Mouse (Mus musculus): ENCODE measurements around the gene Pram1. TPM values are rescaled to one million over a fixed set of nuclear protein-coding genes. Genes with fewer than 3 reads are reported as not detected.
A peak's percentile ranks its signal among the peaks of the same experiment; 100 is the strongest.
"Not testable (repeated sequence)": the region's sequence is repeated elsewhere in the genome, so short reads cannot be mapped to it uniquely, and the experiment has no call there.

The Pram1 gene
- 0.99 and 1.1 TPM in 2 replicates for polyA plus RNA-seq (2015; fragmentation: Nextera tagmentation; extraction: Ambion mirVana)

GRCm38 (mm10) chr17:33637516-33638276 lies at the start of gene Pram1:
Gene Pram1 (plus strand): TSS chr17:33638056.
- Histone ChIP-seq H3K9ac (no peak within 1 kb of the TSS), H3K4me3 (replicated peaks) (no peak within 1 kb of the TSS), H3K9me3 (replicated peaks) (no peaks in the 10 kb centered on the region), H3K4me2 (replicated peaks) (no peak within 1 kb of the TSS), H3K36me3 (peaks cover 10% of the 10 kb centered on the region; the same call in 1 of the 2 replicates), H3K27ac (replicated peaks) (no peak within 1 kb of the TSS), H3K27me3 (no peaks in the 10 kb centered on the region), H3K4me1 (no peaks in the 10 kb centered on the region)
- no peak for ATAC-seq (ENCODE audit: insufficient number of reproducible peaks, low FRiP score, low TSS enrichment, low read depth)
- WGBS = 88% methylated on average over 4 of the region's 4 CpGs

- H3K27me3 ChIP-seq = no peaks in the 10 kb centered on the region
- H3K9ac ChIP-seq = no peak overlapping the region
- H3K9me3 ChIP-seq (replicated peaks) = no peaks in the 10 kb centered on the region
- H3K4me3 ChIP-seq (replicated peaks) = no peak overlapping the region
- H3K36me3 ChIP-seq = no peaks in the 10 kb centered on the region
- ATAC-seq (ENCODE audit: insufficient number of reproducible peaks, low FRiP score, low TSS enrichment, low read depth) = no peak
- no peak overlapping the region for H3K27ac ChIP-seq (replicated peaks)
- H3K4me2 ChIP-seq (replicated peaks) = no peak overlapping the region
- H3K4me1 ChIP-seq = no peaks in the 10 kb centered on the region
These were observed 40.6 kb upstream of the Pram1 start for GRCm38 (mm10) chr17:33597271-33597670.

GRCm38 (mm10) chr17:33598506-33598905 lies 39.4 kb upstream of the Pram1 start:
- Histone ChIP-seq H3K4me1 (no peaks in the 10 kb centered on the region), H3K36me3 (no peaks in the 10 kb centered on the region), H3K4me2 (replicated peaks) (no peak overlapping the region), H3K27ac (replicated peaks) (no peak overlapping the region), H3K4me3 (replicated peaks) (no peak overlapping the region), H3K9ac (no peak overlapping the region), H3K9me3 (replicated peaks) (no peaks in the 10 kb centered on the region), H3K27me3 (no peaks in the 10 kb centered on the region)
- WGBS = 78% methylated on average over 5 of the region's 5 CpGs
- no peak for ATAC-seq (ENCODE audit: insufficient number of reproducible peaks, low FRiP score, low TSS enrichment, low read depth)

- H3K9me3 ChIP-seq (replicated peaks) = no peaks in the 10 kb centered on the region
- ATAC-seq (ENCODE audit: insufficient number of reproducible peaks, low FRiP score, low TSS enrichment, low read depth) = no peak
- no peaks in the 10 kb centered on the region for H3K4me1 ChIP-seq
- H3K27ac ChIP-seq (replicated peaks) = no peak overlapping the region
- no peak overlapping the region for H3K4me2 ChIP-seq (replicated peaks)
- 86% methylated on average over 8 of the region's 8 CpGs for WGBS
- no peak overlapping the region for H3K4me3 ChIP-seq (replicated peaks)
- H3K9ac ChIP-seq = no peak overlapping the region
- H3K27me3 ChIP-seq = no peaks in the 10 kb centered on the region
- no peaks in the 10 kb centered on the region for H3K36me3 ChIP-seq
These were observed 37.9 kb upstream of the Pram1 start for GRCm38 (mm10) chr17:33599836-33600475.

- Histone ChIP-seq H3K9me3 (replicated peaks) (no peaks in the 10 kb centered on the region), H3K9ac (no peak overlapping the region), H3K27me3 (no peaks in the 10 kb centered on the region), H3K4me1 (no peaks in the 10 kb centered on the region), H3K4me3 (replicated peaks) (no peak overlapping the region), H3K4me2 (replicated peaks) (no peak overlapping the region), H3K27ac (replicated peaks) (no peak overlapping the region), H3K36me3 (no peaks in the 10 kb centered on the region)
- no peak for ATAC-seq (ENCODE audit: insufficient number of reproducible peaks, low FRiP score, low TSS enrichment, low read depth)
- 73% methylated on average over 3 of the region's 3 CpGs for WGBS
These were observed 37.0 kb upstream of the Pram1 start for GRCm38 (mm10) chr17:33600831-33601230.

GRCm38 (mm10) chr17:33601947-33602346 lies 35.9 kb upstream of the Pram1 start:
- Histone ChIP-seq H3K27me3 (no peaks in the 10 kb centered on the region), H3K4me3 (replicated peaks) (no peak overlapping the region), H3K4me1 (no peaks in the 10 kb centered on the region), H3K27ac (replicated peaks) (no peak overlapping the region), H3K9me3 (replicated peaks) (no peaks in the 10 kb centered on the region), H3K36me3 (no peaks in the 10 kb centered on the region), H3K4me2 (replicated peaks) (no peak overlapping the region), H3K9ac (no peak overlapping the region)
- WGBS = 83% methylated on average over 12 of the region's 12 CpGs
- ATAC-seq (ENCODE audit: insufficient number of reproducible peaks, low FRiP score, low TSS enrichment, low read depth) = no peak

GRCm38 (mm10) chr17:33607273-33607672 lies 30.6 kb upstream of the Pram1 start:
- Histone ChIP-seq H3K36me3 (no peaks in the 10 kb centered on the region), H3K4me2 (replicated peaks) (no peak overlapping the region), H3K27ac (replicated peaks) (no peak overlapping the region), H3K9me3 (replicated peaks) (no peaks in the 10 kb centered on the region), H3K27me3 (no peaks in the 10 kb centered on the region), H3K9ac (no peak overlapping the region), H3K4me1 (no peaks in the 10 kb centered on the region), H3K4me3 (replicated peaks) (no peak overlapping the region)
- ATAC-seq (ENCODE audit: insufficient number of reproducible peaks, low FRiP score, low TSS enrichment, low read depth) = no peak
- 88% methylated on average over 2 of the region's 2 CpGs for WGBS

GRCm38 (mm10) chr17:33610548-33610947 lies 27.3 kb upstream of the Pram1 start:
- Histone ChIP-seq H3K27ac (replicated peaks) (no peak overlapping the region), H3K4me1 (no peaks in the 10 kb centered on the region), H3K36me3 (no peaks in the 10 kb centered on the region), H3K4me3 (replicated peaks) (no peak overlapping the region), H3K9me3 (replicated peaks) (no peaks in the 10 kb centered on the region), H3K4me2 (replicated peaks) (no peak overlapping the region), H3K9ac (no peak overlapping the region), H3K27me3 (no peaks in the 10 kb centered on the region)
- 87% methylated on average over 7 of the region's 7 CpGs for WGBS
- ATAC-seq (ENCODE audit: insufficient number of reproducible peaks, low FRiP score, low TSS enrichment, low read depth) = no peak

GRCm38 (mm10) chr17:33613726-33614125 lies 24.1 kb upstream of the Pram1 start:
- not testable (repeated sequence) for H3K9me3 ChIP-seq (replicated peaks); H3K36me3 ChIP-seq; H3K4me2 ChIP-seq (replicated peaks); H3K27me3 ChIP-seq; H3K9ac ChIP-seq; H3K27ac ChIP-seq (replicated peaks); H3K4me1 ChIP-seq; H3K4me3 ChIP-seq (replicated peaks); ATAC-seq (ENCODE audit: insufficient number of reproducible peaks, low FRiP score, low TSS enrichment, low read depth)
- WGBS = 88% methylated on average over 5 of the region's 5 CpGs

GRCm38 (mm10) chr17:33627281-33627680 lies 10.6 kb upstream of the Pram1 start:
- H3K9ac ChIP-seq = no peak overlapping the region
- no peak overlapping the region for H3K27ac ChIP-seq (replicated peaks)
- H3K36me3 ChIP-seq = peaks cover 14% of the 10 kb centered on the region
- ATAC-seq (ENCODE audit: insufficient number of reproducible peaks, low FRiP score, low TSS enrichment, low read depth) = no peak
- peaks cover 21% of the 10 kb centered on the region for H3K4me1 ChIP-seq
- no peak overlapping the region for H3K4me3 ChIP-seq (replicated peaks)
- 91% methylated on average over 3 of the region's 3 CpGs for WGBS
- no peaks in the 10 kb centered on the region for H3K27me3 ChIP-seq
- no peaks in the 10 kb centered on the region for H3K9me3 ChIP-seq (replicated peaks)
- H3K4me2 ChIP-seq (replicated peaks) = no peak overlapping the region

- H3K36me3 ChIP-seq = peaks cover 19% of the 10 kb centered on the region
- WGBS = 5% methylated on average over 34 of the region's 35 CpGs
- H3K9ac ChIP-seq = peak within 1 kb of the TSS; percentile 73
- peak within 1 kb of the TSS; percentile 84 for H3K4me3 ChIP-seq (replicated peaks)
- peak within 1 kb of the TSS; percentile 80 for H3K4me2 ChIP-seq (replicated peaks)
- peak; percentile 94 for ATAC-seq (ENCODE audit: insufficient number of reproducible peaks, low FRiP score, low TSS enrichment, low read depth)
- no peaks in the 10 kb centered on the region for H3K27me3 ChIP-seq
- H3K4me1 ChIP-seq = peaks cover 21% of the 10 kb centered on the region
- peak within 1 kb of the TSS; percentile 100 for H3K27ac ChIP-seq (replicated peaks)
- H3K9me3 ChIP-seq (replicated peaks) = no peaks in the 10 kb centered on the region
These were observed 9.0 kb upstream of the Pram1 start, which contains the start of gene Zfp414 for GRCm38 (mm10) chr17:33628621-33629486. Gene Zfp414 (plus strand): TSS chr17:33629090.
